Mouse (Mus musculus) forebrain, embryonic 11.5 days (tissue): Measurements from ENCODE around the gene Iqcn. TPM values are rescaled to one million over a fixed set of nuclear protein-coding genes. Genes with fewer than 3 reads are reported as not detected.
A peak's percentile ranks its signal among the peaks of the same experiment; 100 is the strongest.

Source experiments
- ATAC-seq: fragments of 200-750 bp; cut with Nextera tagmentation; replicated peaks from 2 replicates; pipeline ENCODE4 v1.8.0; 2017; ENCODE audit warnings: moderate TSS enrichment; ENCODE audit not compliant: low FRiP score
- DNase-seq: peaks from one replicate; pipeline ENCODE4 v3.0.0-alpha.2; 2017; ENCODE audit warnings: low spot score
- H3K27ac ChIP-seq: fragments of 300-500 bp; sonication (generic); 2 replicates; pipeline ENCODE4 v1.5.1; 2014; ENCODE audit warnings: low read depth, low read length
- H3K27me3 ChIP-seq: fragments of 300-500 bp; sonication (generic); 2 replicates; pipeline ENCODE4 v1.6.1; 2014; ENCODE audit warnings: mild to moderate bottlenecking, low read length, mixed read lengths; ENCODE audit not compliant: control insufficient read depth, insufficient read depth
- H3K36me3 ChIP-seq: fragments of 300-500 bp; sonication (generic); 2 replicates; pipeline ENCODE4 v1.6.1; 2014; ENCODE audit warnings: mild to moderate bottlenecking, low read length, moderate library complexity, mixed read lengths; ENCODE audit not compliant: control insufficient read depth, insufficient read depth
- H3K4me1 ChIP-seq: fragments of 300-500 bp; sonication (generic); replicated peaks from 2 replicates; pipeline ENCODE4 v1.6.1; 2014; ENCODE audit warnings: low read length, mixed read lengths; ENCODE audit not compliant: control insufficient read depth, insufficient read depth
- H3K4me2 ChIP-seq: fragments of 300-500 bp; sonication (generic); 2 replicates; pipeline ENCODE4 v1.6.1; 2014; ENCODE audit warnings: low read depth, mild to moderate bottlenecking, low read length, moderate library complexity, mixed read lengths; ENCODE audit not compliant: severe bottlenecking
- H3K4me3 ChIP-seq: fragments of 300-500 bp; sonication (generic); 2 replicates; pipeline ENCODE4 v1.5.1; 2014; ENCODE audit warnings: low read depth, low read length
- H3K9ac ChIP-seq: fragments of 300-500 bp; sonication (generic); 2 replicates; pipeline ENCODE4 v1.6.1; 2014; ENCODE audit warnings: low read length
- H3K9me3 ChIP-seq: fragments of 300-500 bp; sonication (generic); 2 replicates; pipeline ENCODE4 v1.6.1; 2016; ENCODE audit warnings: low read length, mixed read lengths; ENCODE audit not compliant: control insufficient read depth
- WGBS: fragments of 180-500 bp; shearing (Covaris S2); extraction: QIAGEN DNeasy Blood & Tissue Kit; methylation state at CpG from one replicate; pipeline ENCODE4 v1.1.7; 2014; 5-methylcytosine and 5-hydroxymethylcytosine counted together
- polyA plus RNA-seq: library from polyadenylated mRNA; unstranded; fragments of >200 nt; fragmentation: Nextera tagmentation; extraction: Ambion mirVana; gene quantifications from 2 replicates; pipeline ENCODE4 v1.2.1, GENCODE M21; 2014

Iqcn gene
- polyA plus RNA-seq, 1 experiment from 2014 or later, result not detected

GRCm38 (mm10) chr8:70764026-70764425 lies 60.8 kb downstream of the Iqcn start:
- Histone ChIP-seq H3K36me3 (no peaks in the 10 kb centered on the region; the same call in 1 of the 2 replicates), H3K9ac (no peak overlapping the region), H3K4me3 (no peak overlapping the region), H3K4me2 (no peak overlapping the region), H3K9me3 (no peaks in the 10 kb centered on the region), H3K4me1 (peaks cover 12% of the 10 kb centered on the region), H3K27me3 (no peaks in the 10 kb centered on the region), H3K27ac (no peak overlapping the region)
- 85% methylated on average over 8 of the region's 8 CpGs for WGBS
- DNase-seq, result no peak
- no peak for ATAC-seq

DNA sequence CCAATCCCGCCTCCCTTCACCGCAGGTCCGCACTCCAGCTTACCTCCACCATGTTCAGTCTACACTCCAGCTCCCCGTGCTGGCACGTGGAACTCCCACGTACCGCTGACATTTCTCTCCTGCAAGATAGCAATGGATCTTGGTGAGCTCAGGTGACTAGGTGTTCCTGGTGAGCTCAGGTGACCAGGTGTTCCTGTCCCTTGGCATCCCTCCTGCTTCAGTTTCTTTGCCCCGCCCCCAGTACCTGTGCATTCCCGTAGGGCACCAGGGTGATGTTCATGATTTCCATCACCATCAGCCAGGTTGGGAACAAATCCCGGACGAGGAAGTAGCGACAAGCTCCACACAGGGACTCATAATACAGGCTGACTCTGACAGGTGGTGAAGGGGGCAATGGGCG lies 61.4 kb downstream of the Iqcn start:
- Histone ChIP-seq H3K9me3 (no peaks in the 10 kb centered on the region), H3K4me1 (peaks cover 12% of the 10 kb centered on the region), H3K27me3 (no peaks in the 10 kb centered on the region), H3K36me3 (no peaks in the 10 kb centered on the region; the same call in 1 of the 2 replicates), H3K4me3 (no peak overlapping the region), H3K27ac (no peak overlapping the region), H3K9ac (no peak overlapping the region), H3K4me2 (no peak overlapping the region)
- ATAC-seq (no peak), DNase-seq (no peak)
- WGBS, result 93% methylated on average over 13 of the region's 13 CpGs

DNA sequence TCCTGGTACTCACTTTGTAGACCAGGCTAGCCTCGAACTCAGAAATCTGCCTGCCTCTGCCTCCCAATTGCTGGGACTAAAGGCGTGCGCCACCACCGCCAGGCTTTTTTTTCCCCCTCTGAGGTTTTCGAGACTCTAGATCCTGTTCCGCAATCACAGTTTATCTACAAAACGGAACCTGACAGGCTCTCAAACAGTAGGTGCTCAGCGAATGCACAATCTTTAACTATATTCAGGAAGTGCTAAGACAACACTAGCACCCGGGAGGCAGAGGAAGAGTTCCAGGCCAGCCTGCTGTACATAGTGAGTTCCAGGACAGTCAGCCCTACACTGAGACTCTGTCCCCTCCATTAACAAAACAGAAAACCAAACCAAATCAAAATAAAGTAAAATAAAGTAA lies 62.1 kb downstream of the Iqcn start:
- Histone ChIP-seq H3K4me3 (no peak overlapping the region), H3K9ac (no peak overlapping the region), H3K4me1 (peaks cover 8% of the 10 kb centered on the region), H3K4me2 (peak overlapping the region; percentile 46), H3K9me3 (no peaks in the 10 kb centered on the region), H3K36me3 (no peaks in the 10 kb centered on the region; the same call in 1 of the 2 replicates), H3K27me3 (no peaks in the 10 kb centered on the region), H3K27ac (no peak overlapping the region)
- no peak for ATAC-seq
- WGBS, result 80% methylated on average over 9 of the region's 9 CpGs
- DNase-seq, result no peak

DNA sequence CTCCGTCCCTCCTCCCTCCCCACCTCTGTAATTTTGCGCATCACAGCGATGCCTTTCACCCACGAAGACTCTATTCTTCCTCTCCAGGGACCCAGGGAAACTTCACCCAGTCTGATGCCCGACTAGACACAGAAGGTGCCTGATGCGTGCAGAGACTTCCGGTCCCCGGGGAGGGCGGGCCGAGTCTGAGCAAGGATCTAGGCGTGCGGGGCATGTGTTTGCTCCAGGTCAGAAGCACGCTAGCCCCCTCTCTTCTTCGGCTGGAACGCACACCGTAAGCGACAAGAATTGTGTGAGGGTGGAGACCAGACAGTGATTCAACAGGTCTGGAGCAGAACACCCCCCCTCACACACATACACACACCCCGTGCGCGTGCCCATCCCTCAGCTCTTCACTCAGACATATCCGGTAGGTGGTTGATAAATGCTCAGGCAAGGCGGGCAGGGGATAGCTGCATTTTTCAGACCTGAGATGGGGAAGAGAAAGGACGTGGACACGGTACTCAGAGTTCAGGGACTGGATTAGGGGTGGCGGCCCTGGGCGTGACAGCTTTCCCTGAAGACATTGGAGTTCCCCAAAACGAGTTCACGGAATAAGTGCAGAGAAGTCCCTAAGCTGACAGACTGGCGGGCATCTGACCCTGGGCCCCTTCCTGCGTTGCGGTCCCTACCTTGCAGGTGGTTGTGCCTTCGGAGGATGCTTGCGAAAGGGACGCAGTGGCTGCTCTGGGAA lies 62.7 kb downstream of the Iqcn start:
- WGBS, result 3% methylated on average over 34 of the region's 34 CpGs
- Histone ChIP-seq H3K4me1 (peaks cover 7% of the 10 kb centered on the region), H3K27ac (no peak overlapping the region)

DNA sequence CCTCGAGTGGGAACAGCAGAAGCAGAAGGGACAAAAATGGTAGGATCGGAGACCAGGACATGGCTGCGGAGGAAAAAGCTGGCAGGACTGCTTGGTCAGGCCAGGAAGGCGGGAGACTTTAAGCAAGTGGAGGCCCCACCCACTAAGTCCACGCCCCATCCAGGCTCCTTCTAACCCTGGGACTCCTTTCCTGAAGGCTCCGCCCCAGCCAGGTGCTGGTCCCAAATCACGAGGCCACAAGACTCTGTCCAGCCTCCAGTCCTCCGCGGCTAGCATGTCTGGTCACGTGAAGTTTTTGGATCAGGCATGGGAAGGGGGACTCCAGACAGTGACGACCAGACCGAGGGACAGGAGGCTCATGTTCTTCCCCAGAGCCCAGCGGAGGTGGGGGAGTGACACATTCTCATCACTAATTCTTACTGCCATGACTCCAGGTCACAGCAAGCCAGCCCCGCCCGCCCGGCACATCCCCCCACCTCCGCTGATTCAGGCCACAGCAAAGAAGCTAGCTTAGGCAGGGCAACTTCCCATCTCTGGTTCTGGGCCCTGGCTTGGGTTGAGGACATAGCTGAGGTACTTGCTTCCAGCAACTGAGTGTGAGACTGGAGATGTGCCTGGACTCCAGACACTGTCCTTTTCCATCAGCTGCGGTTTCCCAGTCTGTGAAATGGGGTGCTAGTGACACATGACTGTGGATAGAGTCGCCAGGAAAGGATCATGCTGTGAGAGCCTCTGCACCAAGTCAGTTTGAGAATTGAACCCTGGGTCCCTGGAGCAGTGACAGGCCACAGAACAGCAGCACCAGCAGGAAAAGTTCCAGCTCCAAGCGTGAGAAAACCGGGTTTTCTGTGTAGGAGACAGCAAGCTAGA lies 63.5 kb downstream of the Iqcn start:
- WGBS, result 8% methylated on average over 21 of the region's 21 CpGs
- H3K36me3 ChIP-seq, result peaks cover 2% of the 10 kb centered on the region; the same call in 1 of the 2 replicates
- H3K4me1 ChIP-seq, result peaks cover 5% of the 10 kb centered on the region

More for the DNA sequence above, 62.7 kb downstream of the Iqcn start:
- peak overlapping the region; percentile 40 for H3K9ac ChIP-seq
- ATAC-seq, result no peak
- no peaks in the 10 kb centered on the region for H3K27me3 ChIP-seq
- H3K4me3 ChIP-seq, result peak overlapping the region; percentile 17
- H3K9me3 ChIP-seq, result no peaks in the 10 kb centered on the region
- no peak for DNase-seq
- H3K36me3 ChIP-seq, result peaks cover 2% of the 10 kb centered on the region; the same call in 1 of the 2 replicates
- peak overlapping the region; percentile 46 for H3K4me2 ChIP-seq

More for the DNA sequence above, 63.5 kb downstream of the Iqcn start:
- no peaks in the 10 kb centered on the region for H3K9me3 ChIP-seq
- H3K27ac ChIP-seq, result no peak overlapping the region
- H3K4me3 ChIP-seq, result peak overlapping the region; percentile 17
- no peaks in the 10 kb centered on the region for H3K27me3 ChIP-seq
- H3K4me2 ChIP-seq, result peak overlapping the region; percentile 46
- DNase-seq (peak; percentile 73), ATAC-seq (peak; percentile 17; the same call in 1 of the 2 replicates)
- H3K9ac ChIP-seq, result peak overlapping the region; percentile 40

Other genes with a start within 250 kb of the Iqcn start
- gene Klhl26, start 226.5 kb upstream of the Iqcn start, polyA plus RNA-seq, result 17.5 and 19.5 TPM in 2 replicates
- 10.4 and 10.6 TPM in 2 replicates for gene Tmem59l, start 216.1 kb upstream of the Iqcn start, polyA plus RNA-seq
- 4.9 and 10.9 TPM in 2 replicates for gene Crlf1, start 210.3 kb upstream of the Iqcn start, polyA plus RNA-seq
- 113 and 123 TPM in 2 replicates for gene Rex1bd, start 196.7 kb upstream of the Iqcn start, polyA plus RNA-seq
- gene Uba52, start 192.7 kb upstream of the Iqcn start, polyA plus RNA-seq, result 715 TPM in 2 replicates
- gene Fkbp8, start 175.7 kb upstream of the Iqcn start, polyA plus RNA-seq, result 268 and 290 TPM in 2 replicates
- gene Kxd1, start 175.5 kb upstream of the Iqcn start, polyA plus RNA-seq, result 56.0 and 59.9 TPM in 2 replicates
- 21.8 and 22.2 TPM in 2 replicates for gene Ell, start 164.0 kb upstream of the Iqcn start, polyA plus RNA-seq
- 98.1 and 109 TPM in 2 replicates for gene Isyna1, start 109.1 kb upstream of the Iqcn start, polyA plus RNA-seq
- gene Ssbp4, start 94.6 kb upstream of the Iqcn start, polyA plus RNA-seq, result 113 and 127 TPM in 2 replicates
- 1.2 and 1.4 TPM in 2 replicates for gene Lrrc25, start 87.3 kb upstream of the Iqcn start, polyA plus RNA-seq
- gene Gdf15, start 71.0 kb upstream of the Iqcn start, polyA plus RNA-seq, result not detected in 2 replicates
- 70.9 and 73.8 TPM in 2 replicates for gene Pgpep1, start 43.1 kb upstream of the Iqcn start, polyA plus RNA-seq
- 318 and 346 TPM in 2 replicates for gene Lsm4, start 30.2 kb upstream of the Iqcn start, polyA plus RNA-seq
- 128 and 157 TPM in 2 replicates for gene Jund, start 4.5 kb upstream of the Iqcn start, polyA plus RNA-seq
- not detected in 2 replicates for gene Gm3336, start 15.1 kb downstream of the Iqcn start, polyA plus RNA-seq
- 0.13 and 0.37 TPM in 2 replicates for gene Pde4c, start 20.3 kb downstream of the Iqcn start, polyA plus RNA-seq
- 42.7 and 49.7 TPM in 2 replicates for gene Rab3a, start 51.2 kb downstream of the Iqcn start, polyA plus RNA-seq
- 31.0 and 34.1 TPM in 2 replicates for gene Mpv17l2, start 57.5 kb downstream of the Iqcn start, polyA plus RNA-seq
- gene Pik3r2, start 73.3 kb downstream of the Iqcn start, polyA plus RNA-seq, result 58.9 and 61.6 TPM in 2 replicates
- 15.9 and 17.4 TPM in 2 replicates for gene Mast3, start 101.6 kb downstream of the Iqcn start, polyA plus RNA-seq
- gene Il12rb1, start 105.0 kb downstream of the Iqcn start, polyA plus RNA-seq, result not detected in 2 replicates
- 6.3 and 7.2 TPM in 2 replicates for gene Arrdc2, start 136.3 kb downstream of the Iqcn start, polyA plus RNA-seq
- gene Kcnn1, start 159.8 kb downstream of the Iqcn start, polyA plus RNA-seq, result 9.0 and 13.4 TPM in 2 replicates
- gene Ccdc124, start 170.5 kb downstream of the Iqcn start, polyA plus RNA-seq, result 165 and 176 TPM in 2 replicates
- gene Slc5a5, start 189.3 kb downstream of the Iqcn start, polyA plus RNA-seq, result 0.43 and 0.44 TPM in 2 replicates
- gene Rpl18a, start 194.0 kb downstream of the Iqcn start, polyA plus RNA-seq, result 2,879 and 3,145 TPM in 2 replicates
- 57.3 and 59.9 TPM in 2 replicates for gene Map1s, start 202.5 kb downstream of the Iqcn start, polyA plus RNA-seq